Mouse (Mus musculus) small intestine, adult 2 months (tissue): ENCODE measurements around the gene Naa35. TPM values are rescaled to one million over a fixed set of nuclear protein-coding genes. Genes with fewer than 3 reads are reported as not detected.

ENCODE experiments used
- H3K27ac ChIP-seq: fragments of 200-500 bp; 2 replicates; pipeline ENCODE4 v1.5.1; 2012; ENCODE audit warnings: low read depth, low read length, control low read depth, inconsistent platforms; ENCODE audit not compliant: insufficient read depth
- H3K27me3 ChIP-seq: fragments of 200-500 bp; 2 replicates; pipeline ENCODE4 v1.6.1; 2012; ENCODE audit warnings: mild to moderate bottlenecking, moderate library complexity, low read length, inconsistent platforms; ENCODE audit not compliant: control insufficient read depth, insufficient read depth
- H3K36me3 ChIP-seq: fragments of 200-500 bp; 2 replicates; pipeline ENCODE4 v1.6.1; 2012; ENCODE audit warnings: mild to moderate bottlenecking, low read length, control low read depth, inconsistent platforms; ENCODE audit not compliant: control insufficient read depth, insufficient read depth
- H3K4me1 ChIP-seq: fragments of 200-500 bp; 2 replicates; pipeline ENCODE4 v1.6.1; 2012; ENCODE audit warnings: low read length, inconsistent platforms, mixed read lengths; ENCODE audit not compliant: control insufficient read depth, insufficient read depth, insufficient read length
- H3K4me3 ChIP-seq: fragments of 200-500 bp; 2 replicates; pipeline ENCODE4 v1.5.1; 2012; ENCODE audit warnings: low read depth, mild to moderate bottlenecking, control low read depth, inconsistent platforms, low read length, moderate library complexity
- CTCF ChIP-seq: fragments of 200-500 bp; IDR thresholded peaks from 2 replicates; pipeline ENCODE4 v1.5.1; 2012; ENCODE audit warnings: low read depth, mild to moderate bottlenecking, control low read depth, inconsistent platforms, low read length, moderate library complexity, mixed read lengths; ENCODE audit not compliant: insufficient replicate concordance, insufficient read length; ENCODE audit errors: extremely low read depth
- POLR2A ChIP-seq: fragments of 200-500 bp; IDR thresholded peaks from 2 replicates; pipeline ENCODE4 v1.6.1; 2012; ENCODE audit warnings: low read depth, mild to moderate bottlenecking, control low read depth, inconsistent platforms, low read length, moderate library complexity
- WGBS: fragments of 180-500 bp; shearing (Covaris S2); methylation state at CpG from one replicate; pipeline ENCODE4 v1.1.7; 2018; 5-methylcytosine and 5-hydroxymethylcytosine counted together
- polyA plus RNA-seq: library from polyadenylated mRNA; depleted of rRNA; stranded (reverse); fragments of >200 nt; gene quantifications from 2 replicates; pipeline ENCODE4 v1.2.3, GENCODE M21; 2012

The Naa35 gene
- polyA plus RNA-seq, 1 experiment = 31.3 TPM

GRCm38 (mm10) chr13:59547716-59548115 is 37.3 kb upstream of the Naa35 start:
- Histone ChIP-seq H3K36me3 (no peaks in the 10 kb centered on the region), H3K27me3 (no peaks in the 10 kb centered on the region), H3K4me1 (peaks cover 3% of the 10 kb centered on the region), H3K27ac (0 out of 2 replicates have a peak overlapping the region, but pooled peaks have one; percentile 9), H3K4me3 (no peak overlapping the region)
- WGBS = 76% methylated on average over 4 of the region's 4 CpGs
- no peak for TF ChIP-seq POLR2A

GRCm38 (mm10) chr13:59549318-59549798 is 35.7 kb upstream of the Naa35 start:
- H3K4me1 ChIP-seq = peaks cover 3% of the 10 kb centered on the region
- H3K4me3 ChIP-seq = no peak overlapping the region
- TF ChIP-seq CTCF (no peak), POLR2A (no peak)
- H3K27ac ChIP-seq = no peak overlapping the region
- WGBS = 10% methylated on average over 1 of the region's 1 CpGs
- no peaks in the 10 kb centered on the region for H3K36me3 ChIP-seq
- no peaks in the 10 kb centered on the region for H3K27me3 ChIP-seq

- TF ChIP-seq CTCF = no peak
- no peak for TF ChIP-seq POLR2A
- Histone ChIP-seq H3K27ac (no peak overlapping the region), H3K4me1 (peaks cover 6% of the 10 kb centered on the region), H3K36me3 (no peaks in the 10 kb centered on the region), H3K4me3 (no peak overlapping the region), H3K27me3 (peaks cover 6% of the 10 kb centered on the region)
- 94% methylated on average over 5 of the region's 5 CpGs for WGBS
These were observed 32.8 kb upstream of the Naa35 start for GRCm38 (mm10) chr13:59552286-59552685.

- 77% methylated on average over 2 of the region's 2 CpGs for WGBS
- no peak overlapping the region for H3K4me3 ChIP-seq
- H3K27me3 ChIP-seq = peaks cover 6% of the 10 kb centered on the region
- H3K27ac ChIP-seq = no peak overlapping the region
- H3K4me1 ChIP-seq = peaks cover 9% of the 10 kb centered on the region
- no peak for TF ChIP-seq POLR2A
- TF ChIP-seq CTCF = no peak
- no peaks in the 10 kb centered on the region for H3K36me3 ChIP-seq
These were observed 32.3 kb upstream of the Naa35 start for GRCm38 (mm10) chr13:59552751-59553150.

GRCm38 (mm10) chr13:59554772-59555505 is 30.1 kb upstream of the Naa35 start:
- peaks cover 6% of the 10 kb centered on the region for H3K4me1 ChIP-seq
- no peak overlapping the region for H3K27ac ChIP-seq
- no peak for TF ChIP-seq CTCF
- TF ChIP-seq POLR2A = no peak
- H3K4me3 ChIP-seq = peak overlapping the region; percentile 22; the same call in 1 of the 2 replicates
- H3K27me3 ChIP-seq = peaks cover 6% of the 10 kb centered on the region
- 36% methylated on average over 17 of the region's 17 CpGs for WGBS
- no peaks in the 10 kb centered on the region for H3K36me3 ChIP-seq

- peaks cover 6% of the 10 kb centered on the region for H3K27me3 ChIP-seq
- no peak overlapping the region for H3K4me3 ChIP-seq
- no peaks in the 10 kb centered on the region for H3K36me3 ChIP-seq
- H3K4me1 ChIP-seq = peaks cover 6% of the 10 kb centered on the region
- 33% methylated on average over 8 of the region's 8 CpGs for WGBS
- TF ChIP-seq POLR2A (no peak), CTCF (no peak)
- H3K27ac ChIP-seq = no peak overlapping the region
These were observed 29.4 kb upstream of the Naa35 start for GRCm38 (mm10) chr13:59555613-59556192.

- Histone ChIP-seq H3K4me1 (peaks cover 6% of the 10 kb centered on the region), H3K27ac (peak overlapping the region; percentile 10; the same call in 1 of the 2 replicates), H3K4me3 (peak overlapping the region; percentile 75), H3K36me3 (no peaks in the 10 kb centered on the region), H3K27me3 (peaks cover 6% of the 10 kb centered on the region)
- WGBS = under 1% methylated on average over 45 of the region's 45 CpGs
- TF ChIP-seq CTCF = no peak
- TF ChIP-seq POLR2A = no peak
These were observed 28.4 kb upstream of the Naa35 start for GRCm38 (mm10) chr13:59556670-59557069.
